Mouse (Mus musculus) cerebellum, adult 2 months (tissue): ENCODE data around the gene Mvb12b.

Experiments
- CTCF ChIP-seq: fragments of 200-500 bp; IDR thresholded peaks from 2 replicates; pipeline ENCODE4 v1.5.1; 2011; ENCODE audit warnings: low read depth, mild to moderate bottlenecking, control low read depth, low read length, moderate library complexity, borderline replicate concordance; ENCODE audit not compliant: insufficient read depth
- POLR2A ChIP-seq: fragments of 200-500 bp; IDR thresholded peaks from 2 replicates; pipeline ENCODE4 v1.6.1; 2011; ENCODE audit warnings: low read length, control low read depth, borderline replicate concordance; ENCODE audit not compliant: insufficient read depth

GRCm38 (mm10) chr2:33788131-33788530, 99.6 kb downstream of the Mvb12b start:
- TF ChIP-seq POLR2A = no peak
- no peak for TF ChIP-seq CTCF
